Mouse (Mus musculus): Measurements from ENCODE around the gene Fkbp5. TPM values are rescaled to one million over a fixed set of nuclear protein-coding genes. Genes with fewer than 3 reads are reported as not detected.

Gene Fkbp5
- polyA plus RNA-seq, 1 experiment from 2014 or later: 16.2 TPM

GRCm38 (mm10) chr17:28452889-28453288, 64.4 kb downstream of the Fkbp5 start:
- Histone ChIP-seq H3K36me3 (no peaks in the 10 kb centered on the region), H3K9me3 (replicated peaks) (no peaks in the 10 kb centered on the region), H3K4me1 (replicated peaks) (peaks cover 5% of the 10 kb centered on the region), H3K4me3 (no peak overlapping the region), H3K4me2 (no peak overlapping the region), H3K9ac (no peak overlapping the region), H3K27me3 (no peaks in the 10 kb centered on the region), H3K27ac (no peak overlapping the region)
- ATAC-seq (replicated peaks; ENCODE audit: insufficient number of reproducible peaks, insufficient read depth, low FRiP score, low read depth): no peak
- 59% methylated on average over 6 of the region's 6 CpGs for WGBS

GRCm38 (mm10) chr17:28451914-28452313, 65.4 kb downstream of the Fkbp5 start:
- Histone ChIP-seq H3K9me3 (replicated peaks) (no peaks in the 10 kb centered on the region), H3K27me3 (no peaks in the 10 kb centered on the region), H3K4me2 (no peak overlapping the region), H3K27ac (no peak overlapping the region), H3K9ac (no peak overlapping the region), H3K36me3 (no peaks in the 10 kb centered on the region), H3K4me1 (replicated peaks) (peaks cover 6% of the 10 kb centered on the region), H3K4me3 (no peak overlapping the region)
- ATAC-seq (replicated peaks; ENCODE audit: insufficient number of reproducible peaks, insufficient read depth, low FRiP score, low read depth): no peak
- WGBS: 92% methylated on average over 3 of the region's 3 CpGs

GRCm38 (mm10) chr17:28451487-28451886, 65.8 kb downstream of the Fkbp5 start:
- Histone ChIP-seq H3K4me3 (no peak overlapping the region), H3K9ac (no peak overlapping the region), H3K4me1 (replicated peaks) (peaks cover 11% of the 10 kb centered on the region), H3K9me3 (replicated peaks) (no peaks in the 10 kb centered on the region), H3K4me2 (no peak overlapping the region), H3K27ac (no peak overlapping the region), H3K27me3 (no peaks in the 10 kb centered on the region), H3K36me3 (no peaks in the 10 kb centered on the region)
- no peak for ATAC-seq (replicated peaks; ENCODE audit: insufficient number of reproducible peaks, insufficient read depth, low FRiP score, low read depth)
- 88% methylated on average over 5 of the region's 5 CpGs for WGBS

GRCm38 (mm10) chr17:28448225-28448624, 69.1 kb downstream of the Fkbp5 start:
- no peaks in the 10 kb centered on the region for H3K36me3 ChIP-seq
- no peak overlapping the region for H3K9ac ChIP-seq
- no peak overlapping the region for H3K4me3 ChIP-seq
- no peak overlapping the region for H3K27ac ChIP-seq
- no peak for ATAC-seq (replicated peaks; ENCODE audit: insufficient number of reproducible peaks, insufficient read depth, low FRiP score, low read depth)
- no peaks in the 10 kb centered on the region for H3K9me3 ChIP-seq (replicated peaks)
- no peak overlapping the region for H3K4me2 ChIP-seq
- H3K27me3 ChIP-seq: no peaks in the 10 kb centered on the region
- WGBS: 68% methylated on average over 6 of the region's 6 CpGs
- H3K4me1 ChIP-seq (replicated peaks): peaks cover 9% of the 10 kb centered on the region

GRCm38 (mm10) chr17:28447789-28448188, 69.5 kb downstream of the Fkbp5 start:
- Histone ChIP-seq H3K4me2 (no peak overlapping the region), H3K36me3 (no peaks in the 10 kb centered on the region), H3K9ac (no peak overlapping the region), H3K9me3 (replicated peaks) (no peaks in the 10 kb centered on the region), H3K4me3 (no peak overlapping the region), H3K4me1 (replicated peaks) (peaks cover 6% of the 10 kb centered on the region; the same call in 1 of the 2 replicates), H3K27ac (no peak overlapping the region), H3K27me3 (no peaks in the 10 kb centered on the region)
- WGBS: 69% methylated on average over 7 of the region's 7 CpGs
- ATAC-seq (replicated peaks; ENCODE audit: insufficient number of reproducible peaks, insufficient read depth, low FRiP score, low read depth): no peak

- H3K27ac ChIP-seq: no peak overlapping the region
- 55% methylated on average over 5 of the region's 5 CpGs for WGBS
- H3K27me3 ChIP-seq: no peaks in the 10 kb centered on the region
- peaks cover 6% of the 10 kb centered on the region; the same call in 1 of the 2 replicates for H3K4me1 ChIP-seq (replicated peaks)
- H3K4me3 ChIP-seq: no peak overlapping the region
- H3K9me3 ChIP-seq (replicated peaks): no peaks in the 10 kb centered on the region
- no peak overlapping the region for H3K9ac ChIP-seq
- H3K36me3 ChIP-seq: no peaks in the 10 kb centered on the region
- H3K4me2 ChIP-seq: no peak overlapping the region
- no peak for ATAC-seq (replicated peaks; ENCODE audit: insufficient number of reproducible peaks, insufficient read depth, low FRiP score, low read depth)
These were observed 70.5 kb downstream of the Fkbp5 start for GRCm38 (mm10) chr17:28446820-28447168.

GRCm38 (mm10) chr17:28445886-28446819, 71.2 kb downstream of the Fkbp5 start:
- no peaks in the 10 kb centered on the region for H3K36me3 ChIP-seq
- WGBS: 85% methylated on average over 12 of the region's 12 CpGs

GRCm38 (mm10) chr17:28442661-28443060, 74.7 kb downstream of the Fkbp5 start:
- 74% methylated on average over 6 of the region's 6 CpGs for WGBS
- Histone ChIP-seq H3K9me3 (replicated peaks) (no peaks in the 10 kb centered on the region), H3K4me1 (replicated peaks) (peaks cover 6% of the 10 kb centered on the region; the same call in 1 of the 2 replicates), H3K27ac (no peak overlapping the region), H3K9ac (no peak overlapping the region), H3K27me3 (no peaks in the 10 kb centered on the region), H3K36me3 (no peaks in the 10 kb centered on the region), H3K4me3 (no peak overlapping the region), H3K4me2 (no peak overlapping the region)
- ATAC-seq (replicated peaks; ENCODE audit: insufficient number of reproducible peaks, insufficient read depth, low FRiP score, low read depth): no peak

More at GRCm38 (mm10) chr17:28445886-28446819, 71.2 kb downstream of the Fkbp5 start:
- ATAC-seq (replicated peaks; ENCODE audit: insufficient number of reproducible peaks, insufficient read depth, low FRiP score, low read depth): no peak
- Histone ChIP-seq H3K4me1 (replicated peaks) (peaks cover 6% of the 10 kb centered on the region; the same call in 1 of the 2 replicates), H3K4me3 (no peak overlapping the region), H3K27ac (no peak overlapping the region), H3K9ac (no peak overlapping the region), H3K9me3 (replicated peaks) (no peaks in the 10 kb centered on the region), H3K4me2 (no peak overlapping the region), H3K27me3 (no peaks in the 10 kb centered on the region)

- 80% methylated on average over 6 of the region's 6 CpGs for WGBS
These were observed 78.8 kb downstream of the Fkbp5 start for GRCm38 (mm10) chr17:28438342-28439115.

GRCm38 (mm10) chr17:28437938-28438337, 79.4 kb downstream of the Fkbp5 start:
- no peak overlapping the region for H3K4me3 ChIP-seq
- WGBS: 84% methylated on average over 2 of the region's 2 CpGs

More at GRCm38 (mm10) chr17:28438342-28439115, 78.8 kb downstream of the Fkbp5 start:
- no peak overlapping the region for H3K4me3 ChIP-seq
- H3K27me3 ChIP-seq: no peaks in the 10 kb centered on the region
- no peaks in the 10 kb centered on the region for H3K9me3 ChIP-seq (replicated peaks)
- no peak for ATAC-seq (replicated peaks; ENCODE audit: insufficient number of reproducible peaks, insufficient read depth, low FRiP score, low read depth)
- no peaks in the 10 kb centered on the region for H3K4me1 ChIP-seq (replicated peaks)
- H3K27ac ChIP-seq: no peak overlapping the region
- H3K9ac ChIP-seq: no peak overlapping the region
- H3K4me2 ChIP-seq: no peak overlapping the region
- H3K36me3 ChIP-seq: no peaks in the 10 kb centered on the region

GRCm38 (mm10) chr17:28434921-28435485, 82.3 kb downstream of the Fkbp5 start:
- Histone ChIP-seq H3K27ac (no peak overlapping the region), H3K36me3 (no peaks in the 10 kb centered on the region), H3K9me3 (replicated peaks) (no peaks in the 10 kb centered on the region), H3K4me1 (replicated peaks) (peaks cover 5% of the 10 kb centered on the region; the same call in 1 of the 2 replicates), H3K9ac (no peak overlapping the region), H3K27me3 (no peaks in the 10 kb centered on the region), H3K4me3 (no peak overlapping the region), H3K4me2 (no peak overlapping the region)
- 77% methylated on average over 5 of the region's 5 CpGs for WGBS
- no peak for ATAC-seq (replicated peaks; ENCODE audit: insufficient number of reproducible peaks, insufficient read depth, low FRiP score, low read depth)

More at GRCm38 (mm10) chr17:28437938-28438337, 79.4 kb downstream of the Fkbp5 start:
- no peaks in the 10 kb centered on the region for H3K36me3 ChIP-seq
- no peaks in the 10 kb centered on the region for H3K9me3 ChIP-seq (replicated peaks)
- no peaks in the 10 kb centered on the region for H3K27me3 ChIP-seq
- H3K4me1 ChIP-seq (replicated peaks): no peaks in the 10 kb centered on the region
- H3K9ac ChIP-seq: no peak overlapping the region
- ATAC-seq (replicated peaks; ENCODE audit: insufficient number of reproducible peaks, insufficient read depth, low FRiP score, low read depth): no peak
- H3K27ac ChIP-seq: no peak overlapping the region
- H3K4me2 ChIP-seq: no peak overlapping the region
